Mouse (Mus musculus) spleen, adult 2 months (tissue): ENCODE results near the gene Agk.

ENCODE experiments used
- CTCF ChIP-seq: fragments of 200-500 bp; IDR thresholded peaks from 2 replicates; pipeline ENCODE4 v1.5.1; 2011; ENCODE audit warnings: mild to moderate bottlenecking, inconsistent platforms; ENCODE audit not compliant: insufficient read depth, insufficient read length, insufficient replicate concordance; ENCODE audit errors: extremely low read depth
- POLR2A ChIP-seq: fragments of 200-500 bp; IDR thresholded peaks from 2 replicates; pipeline ENCODE4 v1.6.1; 2011; ENCODE audit warnings: low read depth, low read length, inconsistent platforms

- no peak for TF ChIP-seq CTCF
- no peak for TF ChIP-seq POLR2A
These were observed 25.9 kb downstream of the Agk start for GRCm38 (mm10) chr6:40350856-40351255.
